Mouse (Mus musculus) stomach, postnatal 0 days (tissue): ENCODE data around the gene Hebp1.

Experiments
- CTCF ChIP-seq: IDR thresholded peaks from 2 replicates; pipeline ENCODE4 v1.5.1; 2016; ENCODE audit warnings: antibody characterized with exemption, low read depth, mild to moderate bottlenecking, moderate library complexity
- EP300 ChIP-seq: optimal IDR thresholded peaks from 2 replicates; pipeline ENCODE3; 2016; ENCODE audit warnings: antibody characterized with exemption

DNA sequence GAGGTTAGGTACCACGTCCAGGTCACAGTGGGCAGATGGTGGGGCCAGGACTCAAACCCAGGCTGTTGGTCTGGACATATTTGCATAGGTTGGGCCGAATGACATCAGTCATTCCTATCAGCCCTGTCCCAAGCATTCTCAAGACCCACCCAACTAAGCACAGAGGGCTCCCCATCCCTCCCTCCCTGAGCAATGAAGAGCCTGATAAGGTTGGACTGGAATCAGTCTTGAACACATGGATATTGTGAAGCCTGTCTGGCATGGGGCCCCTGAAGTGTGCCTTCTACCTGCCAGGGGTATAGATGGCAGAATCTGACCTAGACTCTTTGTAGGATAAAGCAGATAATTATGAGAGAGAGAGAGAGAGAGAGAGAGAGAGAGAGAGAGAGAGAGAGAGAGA lies 32.1 kb downstream of the Hebp1 start:
- no peak for TF ChIP-seq CTCF
- no peak for TF ChIP-seq EP300
